Mouse (Mus musculus): ENCODE results near the gene Hectd1. TPM values are rescaled to one million over a fixed set of nuclear protein-coding genes. Genes with fewer than 3 reads are reported as not detected.

The Hectd1 gene
- polyA plus RNA-seq, 1 experiment from 2014 or later = 32.3 TPM

DNA sequence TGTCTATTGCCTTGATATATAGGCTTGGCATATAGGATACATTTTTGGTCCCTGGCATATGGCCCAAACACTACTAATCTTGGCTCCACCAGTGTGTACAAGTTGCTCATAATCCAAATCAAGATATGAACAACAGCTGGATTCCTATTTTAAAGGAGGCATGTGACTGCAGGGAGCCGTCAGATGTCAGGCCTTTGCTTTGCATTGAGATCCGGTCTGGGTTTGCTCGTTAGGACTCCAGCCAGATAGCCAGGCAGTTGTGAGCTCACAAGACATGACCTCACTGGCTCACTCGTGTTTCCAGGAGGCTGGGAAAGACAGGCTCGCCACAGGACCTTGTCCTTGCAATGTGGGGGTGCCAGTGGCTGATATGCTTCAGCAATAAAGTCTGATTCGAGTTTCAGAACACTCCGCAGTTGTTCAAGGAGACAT is 93.5 kb downstream of the Hectd1 start:
- DNase-seq (ENCODE audit: extremely low spot score, low spot score) = no peak
- Histone ChIP-seq H3K4me3 (no peak overlapping the region), H3K36me3 (replicated peaks) (peaks cover 21% of the 10 kb centered on the region), H3K4me1 (peaks cover 17% of the 10 kb centered on the region), H3K27me3 (ENCODE audit: poor library complexity, severe bottlenecking) (peaks cover 26% of the 10 kb centered on the region), H3K9me3 (no peaks in the 10 kb centered on the region), H3K27ac (no peak overlapping the region)
- WGBS = 63% methylated on average over 7 of the region's 7 CpGs

DNA sequence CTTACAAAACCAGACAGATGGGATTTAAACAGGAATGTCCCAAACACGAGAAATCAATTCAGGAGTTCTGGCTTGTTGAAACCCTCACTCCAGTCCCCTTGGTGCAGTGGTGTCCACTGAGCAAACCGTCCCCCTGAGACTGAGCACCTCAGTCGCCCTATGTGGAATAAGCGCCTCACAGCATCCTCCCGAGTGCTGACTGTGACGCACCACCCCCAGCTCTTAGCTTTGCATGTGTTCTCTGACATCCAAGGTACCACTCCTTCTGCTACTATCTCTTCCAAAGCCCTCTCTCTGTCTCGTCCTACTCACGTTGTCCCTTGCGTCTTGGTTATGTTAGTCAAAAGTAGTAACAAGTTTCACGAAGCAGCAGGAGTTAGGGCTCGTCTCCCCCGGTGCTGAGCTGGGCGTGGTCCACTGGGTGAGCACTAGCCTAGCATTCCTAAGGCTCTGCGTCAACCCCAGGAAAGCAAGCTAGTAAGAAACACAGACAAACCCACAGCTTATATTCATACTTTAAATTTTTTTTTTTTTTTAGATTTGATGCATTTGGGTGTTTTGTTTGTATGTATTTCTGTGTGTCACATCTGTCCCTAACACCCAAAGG is 94.6 kb downstream of the Hectd1 start:
- H3K4me1 ChIP-seq = peaks cover 17% of the 10 kb centered on the region

DNA sequence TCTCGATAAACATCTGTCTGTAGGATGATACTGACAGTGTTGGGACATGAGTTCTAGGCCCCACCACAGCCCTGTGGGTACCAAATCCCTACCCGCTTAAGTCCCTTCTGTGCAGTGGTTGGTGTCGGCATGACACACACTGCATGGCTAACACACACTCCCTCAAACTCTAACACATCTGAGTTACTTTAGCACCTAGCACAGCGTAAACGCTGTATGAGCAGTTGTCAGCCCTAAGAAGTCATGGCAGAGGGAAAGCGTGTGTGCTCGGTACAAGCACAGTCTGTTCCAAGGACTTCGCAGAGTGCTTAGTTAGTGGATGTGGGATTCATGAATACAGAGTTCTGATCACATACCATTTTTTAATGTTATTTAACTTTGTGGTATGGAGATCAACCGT is 99.5 kb downstream of the Hectd1 start:
- H3K9me3 ChIP-seq = no peaks in the 10 kb centered on the region
- no peak for DNase-seq (ENCODE audit: extremely low spot score, low spot score)
- 95% methylated on average over 9 of the region's 9 CpGs for WGBS
- peaks cover 10% of the 10 kb centered on the region; the same call in 1 of the 2 replicates for H3K27me3 ChIP-seq (ENCODE audit: poor library complexity, severe bottlenecking)
- no peak overlapping the region for H3K4me3 ChIP-seq
- no peaks in the 10 kb centered on the region for H3K4me1 ChIP-seq
- H3K36me3 ChIP-seq (replicated peaks) = peaks cover 21% of the 10 kb centered on the region
- no peak overlapping the region for H3K27ac ChIP-seq

More for the DNA sequence above, 94.6 kb downstream of the Hectd1 start:
- peaks cover 26% of the 10 kb centered on the region for H3K27me3 ChIP-seq (ENCODE audit: poor library complexity, severe bottlenecking)
- DNase-seq (ENCODE audit: extremely low spot score, low spot score) = no peak
- H3K4me3 ChIP-seq = no peak overlapping the region
- H3K9me3 ChIP-seq = no peaks in the 10 kb centered on the region
- no peak overlapping the region for H3K27ac ChIP-seq
- WGBS = 85% methylated on average over 14 of the region's 14 CpGs
- peaks cover 25% of the 10 kb centered on the region for H3K36me3 ChIP-seq (replicated peaks)

DNA sequence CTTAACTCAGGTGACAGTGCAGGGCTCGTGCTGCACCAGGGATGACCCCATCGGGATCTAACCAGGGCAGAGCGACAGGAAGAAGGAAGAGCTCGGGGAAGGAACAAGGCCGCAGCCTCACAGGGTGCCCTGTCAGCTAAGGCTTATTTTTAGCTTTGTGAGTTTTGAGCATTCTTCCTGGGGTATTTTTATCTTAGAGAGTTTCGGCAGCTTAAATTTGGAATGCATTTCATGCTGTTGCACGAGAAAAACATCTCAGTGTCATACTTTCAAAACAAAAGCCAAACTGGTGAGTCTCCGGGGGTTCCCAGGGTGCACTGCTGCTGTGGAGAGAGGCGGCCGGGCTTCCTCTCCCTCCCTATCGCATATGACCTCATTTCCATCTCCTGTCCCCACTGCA is 100.3 kb downstream of the Hectd1 start:
- 87% methylated on average over 11 of the region's 11 CpGs for WGBS
- H3K27ac ChIP-seq = no peak overlapping the region
- peaks cover 24% of the 10 kb centered on the region for H3K36me3 ChIP-seq (replicated peaks)
- H3K4me1 ChIP-seq = no peaks in the 10 kb centered on the region
- no peak for DNase-seq (ENCODE audit: extremely low spot score, low spot score)
- peaks cover 3% of the 10 kb centered on the region; the same call in 1 of the 2 replicates for H3K27me3 ChIP-seq (ENCODE audit: poor library complexity, severe bottlenecking)
- H3K9me3 ChIP-seq = no peaks in the 10 kb centered on the region
- no peak overlapping the region for H3K4me3 ChIP-seq

DNA sequence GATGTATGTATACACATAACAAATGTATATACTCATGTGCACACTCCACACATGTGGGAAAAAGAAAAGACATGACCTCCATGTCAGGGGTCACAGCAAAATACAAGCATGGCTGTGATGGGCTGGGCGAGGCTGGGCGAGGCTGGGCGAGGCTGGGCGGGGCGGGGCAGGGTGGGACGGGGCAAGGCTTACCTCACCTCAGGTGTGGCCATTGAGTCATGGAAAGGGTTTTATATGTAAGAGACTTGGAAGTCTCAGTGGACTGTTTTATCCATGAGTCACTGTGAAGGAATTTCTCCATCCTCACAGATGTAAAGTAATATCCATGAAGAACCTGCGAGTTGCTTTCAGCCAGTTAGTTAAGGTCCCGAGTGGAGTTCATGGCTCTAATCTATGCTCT is 107.5 kb downstream of the Hectd1 start:
- 96% methylated on average over 8 of the region's 8 CpGs for WGBS
- H3K4me3 ChIP-seq = no peak overlapping the region
- no peak overlapping the region for H3K27ac ChIP-seq
- H3K27me3 ChIP-seq (ENCODE audit: poor library complexity, severe bottlenecking) = no peaks in the 10 kb centered on the region
- H3K9me3 ChIP-seq = no peaks in the 10 kb centered on the region; the same call in 1 of the 2 replicates
- H3K4me1 ChIP-seq = peaks cover 5% of the 10 kb centered on the region
- DNase-seq (ENCODE audit: extremely low spot score, low spot score) = no peak
- H3K36me3 ChIP-seq (replicated peaks) = peaks cover 38% of the 10 kb centered on the region

DNA sequence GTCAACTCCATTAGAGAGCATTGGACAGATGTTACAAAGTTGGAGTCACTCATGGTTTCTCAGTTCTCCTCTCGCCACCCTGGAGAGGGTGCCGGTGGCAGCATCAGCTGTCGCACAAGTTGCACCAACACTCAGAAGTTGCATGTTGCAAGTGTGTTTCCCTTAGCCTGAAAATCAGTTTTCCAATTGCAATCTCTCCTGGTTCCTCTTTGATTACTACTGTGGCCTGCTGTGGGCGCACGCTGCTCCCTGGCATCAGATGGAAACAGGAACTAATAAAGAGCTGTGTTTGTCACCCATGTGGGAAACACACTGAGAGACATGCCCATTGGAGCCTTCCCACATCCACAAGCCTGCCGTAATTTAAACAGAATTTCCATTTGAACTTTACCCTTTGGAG is 110.7 kb downstream of the Hectd1 start:
- DNase-seq (ENCODE audit: extremely low spot score, low spot score) = no peak
- Histone ChIP-seq H3K4me3 (no peak overlapping the region), H3K4me1 (peaks cover 5% of the 10 kb centered on the region), H3K9me3 (no peaks in the 10 kb centered on the region; the same call in 1 of the 2 replicates), H3K27me3 (ENCODE audit: poor library complexity, severe bottlenecking) (no peaks in the 10 kb centered on the region), H3K27ac (no peak overlapping the region), H3K36me3 (replicated peaks) (peaks cover 27% of the 10 kb centered on the region)
- WGBS = 94% methylated on average over 6 of the region's 6 CpGs

DNA sequence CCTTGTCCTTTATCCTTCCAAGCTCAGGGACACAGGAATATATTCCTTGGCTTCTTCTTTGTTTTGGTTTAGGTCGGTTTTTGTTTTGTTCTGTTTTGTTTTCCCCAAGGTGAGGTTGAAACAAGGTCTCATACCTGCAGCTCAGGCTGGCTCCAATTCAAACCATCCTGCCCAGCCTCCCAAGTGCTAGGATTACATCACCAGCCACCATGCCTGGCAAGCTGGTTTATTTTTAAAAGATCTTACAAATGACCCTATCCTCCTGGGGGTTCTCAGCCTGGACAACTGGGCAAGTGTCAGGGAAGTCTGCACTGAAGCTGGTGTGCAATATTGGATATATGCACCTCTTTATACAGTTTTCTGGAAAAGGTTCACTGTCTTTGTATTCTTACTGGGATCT is 116.7 kb downstream of the Hectd1 start:
- DNase-seq (ENCODE audit: extremely low spot score, low spot score) = no peak
- no peak overlapping the region for H3K4me3 ChIP-seq
- H3K9me3 ChIP-seq = no peaks in the 10 kb centered on the region; the same call in 1 of the 2 replicates
- peaks cover 7% of the 10 kb centered on the region for H3K36me3 ChIP-seq (replicated peaks)
- no peaks in the 10 kb centered on the region for H3K27me3 ChIP-seq (ENCODE audit: poor library complexity, severe bottlenecking)
- H3K4me1 ChIP-seq = peaks cover 6% of the 10 kb centered on the region; the same call in 1 of the 2 replicates
- WGBS = 77% methylated on average over 1 of the region's 1 CpGs
- H3K27ac ChIP-seq = no peak overlapping the region

DNA sequence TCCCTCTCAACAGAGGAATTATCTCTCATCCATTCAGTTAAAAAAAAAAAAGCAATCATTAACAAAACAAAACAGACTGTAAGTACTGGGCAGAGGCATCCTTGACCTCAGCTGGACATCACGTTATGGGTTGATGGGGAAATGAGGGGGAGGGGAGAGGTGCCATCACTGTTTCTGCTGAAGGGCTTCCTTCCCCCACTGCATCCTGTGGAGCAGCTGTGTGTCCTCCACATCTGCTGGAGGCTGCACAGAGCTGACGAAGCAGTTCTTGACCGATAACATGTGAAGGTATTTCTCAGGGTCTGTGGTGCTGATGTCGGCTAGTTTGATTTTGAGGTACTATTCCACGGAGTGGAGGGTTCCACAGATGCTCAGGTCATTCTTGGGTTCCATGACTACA is 119.2 kb downstream of the Hectd1 start:
- WGBS = 79% methylated on average over 5 of the region's 5 CpGs
- H3K4me3 ChIP-seq = no peak overlapping the region

DNA sequence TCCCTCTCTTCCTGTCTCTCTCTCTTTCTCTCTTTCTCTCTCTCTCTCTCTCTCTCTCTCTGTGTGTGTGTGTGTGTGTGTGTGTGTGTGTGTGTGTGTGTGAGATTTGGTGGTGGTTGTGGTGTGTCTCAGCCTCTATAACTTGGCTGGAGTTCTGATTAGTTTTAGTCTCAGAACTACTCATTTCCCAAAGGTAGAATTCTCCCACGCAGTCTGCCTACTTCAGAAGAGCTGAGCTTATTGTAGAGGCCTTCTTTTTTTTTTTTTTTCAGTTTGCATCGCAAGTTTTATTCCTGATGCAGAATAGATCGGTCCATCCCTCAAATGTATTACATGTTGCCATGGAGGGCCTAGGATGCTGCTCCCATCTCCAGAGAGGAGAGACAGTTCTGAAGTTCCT is 119.6 kb downstream of the Hectd1 start:
- Histone ChIP-seq H3K27ac (no peak overlapping the region), H3K4me1 (peaks cover 6% of the 10 kb centered on the region; the same call in 1 of the 2 replicates), H3K4me3 (no peak overlapping the region), H3K9me3 (no peaks in the 10 kb centered on the region), H3K36me3 (replicated peaks) (no peaks in the 10 kb centered on the region), H3K27me3 (ENCODE audit: poor library complexity, severe bottlenecking) (no peaks in the 10 kb centered on the region)
- no peak for DNase-seq (ENCODE audit: extremely low spot score, low spot score)
- WGBS = 73% methylated on average over 3 of the region's 3 CpGs

More for the DNA sequence above, 119.2 kb downstream of the Hectd1 start:
- Histone ChIP-seq H3K4me1 (peaks cover 6% of the 10 kb centered on the region; the same call in 1 of the 2 replicates), H3K27me3 (ENCODE audit: poor library complexity, severe bottlenecking) (no peaks in the 10 kb centered on the region), H3K27ac (no peak overlapping the region), H3K9me3 (no peaks in the 10 kb centered on the region), H3K36me3 (replicated peaks) (no peaks in the 10 kb centered on the region)
- DNase-seq (ENCODE audit: extremely low spot score, low spot score) = no peak

DNA sequence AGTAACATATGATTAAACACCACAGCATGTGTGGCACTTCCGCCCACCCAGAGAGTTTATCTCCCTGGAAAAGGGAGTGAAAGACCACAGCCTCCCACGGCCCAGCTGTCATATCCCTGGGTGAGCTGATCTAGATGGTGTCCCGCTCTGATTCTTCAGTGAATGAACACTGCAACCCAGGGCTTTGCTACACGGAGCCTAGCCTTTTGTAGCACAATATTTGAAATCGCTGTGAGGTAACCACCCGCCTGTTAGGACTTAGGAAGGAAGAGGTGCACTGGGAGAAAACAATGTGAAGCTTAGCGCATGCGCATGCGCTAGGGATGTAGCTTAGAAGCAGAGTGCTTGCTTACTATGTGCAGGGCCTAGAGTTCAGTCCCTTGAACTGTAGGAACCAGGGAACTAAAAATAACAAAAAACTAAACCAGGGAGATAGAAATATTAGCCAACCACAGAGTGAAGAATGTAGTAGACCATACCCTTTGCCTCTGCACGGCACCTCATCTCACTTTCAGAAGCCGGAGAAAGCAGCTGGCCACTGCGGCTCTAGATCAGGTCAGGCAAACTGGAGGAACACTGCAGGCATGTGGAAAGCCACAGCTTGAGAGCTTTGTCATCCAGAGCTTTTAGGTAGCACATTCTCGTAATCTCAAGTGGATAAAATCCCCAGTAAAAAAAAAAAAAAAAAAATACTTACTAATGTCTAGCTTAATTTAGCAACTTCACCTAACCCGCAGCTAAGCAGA is 120.2 kb downstream of the Hectd1 start:
- WGBS = 66% methylated on average over 14 of the region's 14 CpGs
- 0 out of 2 replicates have a peak overlapping the region, but pooled peaks have one; percentile 4 for H3K27ac ChIP-seq
- H3K4me1 ChIP-seq = peaks cover 11% of the 10 kb centered on the region
- H3K9me3 ChIP-seq = no peaks in the 10 kb centered on the region
- H3K36me3 ChIP-seq (replicated peaks) = no peaks in the 10 kb centered on the region
- H3K27me3 ChIP-seq (ENCODE audit: poor library complexity, severe bottlenecking) = no peaks in the 10 kb centered on the region
- H3K4me3 ChIP-seq = no peak overlapping the region
- DNase-seq (ENCODE audit: extremely low spot score, low spot score) = no peak

DNA sequence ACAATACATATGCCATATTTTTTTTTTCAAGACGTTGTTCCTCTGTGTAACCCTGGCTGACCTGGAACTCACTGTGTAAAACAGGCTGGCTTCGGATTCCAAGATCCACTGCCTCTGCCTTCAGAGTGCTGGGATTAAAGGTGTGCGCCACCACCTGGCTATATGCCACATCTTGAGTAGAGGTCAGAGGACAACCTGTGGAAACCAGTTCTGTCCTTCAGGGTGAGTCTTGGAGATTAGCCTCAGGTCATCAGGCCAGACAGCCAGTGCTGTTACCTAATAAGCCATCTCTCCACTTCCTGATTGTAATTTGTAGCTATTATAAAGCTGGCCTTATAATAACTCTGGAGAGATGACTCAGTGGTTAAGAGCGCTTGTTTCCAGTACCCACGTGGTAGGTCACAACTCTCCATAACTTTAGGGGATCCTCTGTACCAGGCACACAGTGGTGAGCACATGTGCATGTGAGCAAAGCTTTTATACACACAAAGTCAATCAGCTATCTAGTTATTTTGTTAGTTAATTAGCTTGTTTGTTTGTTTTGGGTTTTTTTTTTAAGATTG is 122.6 kb downstream of the Hectd1 start:
- no peak for DNase-seq (ENCODE audit: extremely low spot score, low spot score)
- peaks cover 19% of the 10 kb centered on the region for H3K4me1 ChIP-seq
- 85% methylated on average over 5 of the region's 5 CpGs for WGBS
- peaks cover 2% of the 10 kb centered on the region; the same call in 1 of the 2 replicates for H3K36me3 ChIP-seq (replicated peaks)
- no peak overlapping the region for H3K4me3 ChIP-seq
- H3K27ac ChIP-seq = no peak overlapping the region
- peaks cover 3% of the 10 kb centered on the region; the same call in 1 of the 2 replicates for H3K9me3 ChIP-seq
- H3K27me3 ChIP-seq (ENCODE audit: poor library complexity, severe bottlenecking) = no peaks in the 10 kb centered on the region

DNA sequence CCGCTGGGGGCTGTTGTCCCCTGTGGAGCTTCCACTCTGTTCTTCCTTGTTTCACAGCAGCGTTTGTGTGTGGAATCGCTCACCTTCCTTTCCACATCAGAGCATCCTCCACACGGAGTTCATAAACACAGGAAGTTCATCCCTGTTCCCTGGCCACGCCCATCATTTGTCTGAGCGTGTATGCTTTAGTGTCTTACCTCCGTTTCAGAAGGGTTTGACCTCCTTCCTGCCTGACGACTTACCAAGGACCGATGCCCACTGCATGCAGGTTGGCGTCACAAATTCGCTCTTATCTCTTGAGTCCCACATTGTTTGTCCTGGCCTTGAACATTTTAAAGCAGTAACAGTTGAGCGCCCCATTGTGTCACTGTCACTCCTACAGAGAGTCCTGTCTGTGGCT is 123.6 kb downstream of the Hectd1 start:
- peaks cover 8% of the 10 kb centered on the region; the same call in 1 of the 2 replicates for H3K9me3 ChIP-seq
- WGBS = 88% methylated on average over 12 of the region's 12 CpGs
- no peak overlapping the region for H3K27ac ChIP-seq
- H3K4me1 ChIP-seq = peaks cover 19% of the 10 kb centered on the region
- no peak overlapping the region for H3K4me3 ChIP-seq
- H3K36me3 ChIP-seq (replicated peaks) = peaks cover 7% of the 10 kb centered on the region
- H3K27me3 ChIP-seq (ENCODE audit: poor library complexity, severe bottlenecking) = no peaks in the 10 kb centered on the region
- no peak for DNase-seq (ENCODE audit: extremely low spot score, low spot score)

DNA sequence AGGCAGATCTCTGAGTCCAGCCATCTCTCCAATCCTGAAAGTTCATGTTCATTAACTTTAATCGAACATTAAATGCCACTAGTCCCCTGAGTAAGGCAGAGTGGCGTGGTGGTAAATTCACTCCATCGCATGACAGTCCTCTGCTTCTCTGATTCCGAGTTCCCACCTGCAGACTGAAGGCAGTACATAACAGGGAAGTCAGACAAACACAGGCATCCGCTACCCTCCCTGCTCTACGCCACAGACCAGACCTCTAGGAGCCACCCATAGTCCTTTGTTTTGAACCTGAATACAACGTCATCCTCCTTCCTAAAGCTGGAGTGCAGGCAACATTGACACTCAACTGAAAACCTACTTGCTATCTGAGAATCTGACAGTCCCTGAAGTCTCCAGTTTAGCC is 124.8 kb downstream of the Hectd1 start:
- 74% methylated on average over 7 of the region's 7 CpGs for WGBS
- H3K27me3 ChIP-seq (ENCODE audit: poor library complexity, severe bottlenecking) = no peaks in the 10 kb centered on the region
- H3K36me3 ChIP-seq (replicated peaks) = peaks cover 7% of the 10 kb centered on the region
- DNase-seq (ENCODE audit: extremely low spot score, low spot score) = no peak
- peaks cover 24% of the 10 kb centered on the region for H3K4me1 ChIP-seq
- peak overlapping the region; percentile 51; the same call in 1 of the 2 replicates for H3K27ac ChIP-seq
- peaks cover 8% of the 10 kb centered on the region; the same call in 1 of the 2 replicates for H3K9me3 ChIP-seq
- no peak overlapping the region for H3K4me3 ChIP-seq

All from forebrain, embryonic 10.5 days (tissue).